Mouse (Mus musculus) stomach, adult 2 months (tissue): ENCODE results near the gene Ehd3. TPM values are rescaled to one million over a fixed set of nuclear protein-coding genes. Genes with fewer than 3 reads are reported as not detected.

Experiments
- polyA plus RNA-seq: library from polyadenylated mRNA; depleted of rRNA; stranded (reverse); fragments of >200 nt; gene quantifications from 2 replicates; pipeline ENCODE4 v1.2.3, GENCODE M21; 2012; rRNA removed

Gene Ehd3
- polyA plus RNA-seq = 1.2 and 2.3 TPM in 2 replicates

GRCm38 (mm10) chr17:73803521-73804184 is at the start of gene Ehd3:
Gene Ehd3 (plus strand): TSS chr17:73804134.

Other genes starting within 250 kb of the Ehd3 start
- gene Galnt14, start 93.7 kb upstream of the Ehd3 start, polyA plus RNA-seq = 0.05 TPM in 1 of 2 replicates, not detected in the other
- gene Xdh, start 146.1 kb downstream of the Ehd3 start, polyA plus RNA-seq = 18.9 and 24.0 TPM in 2 replicates
- gene Srd5a2, start 243.8 kb downstream of the Ehd3 start, polyA plus RNA-seq = 0.08 and 0.12 TPM in 2 replicates